Mouse (Mus musculus): ENCODE measurements around the gene Rec114. TPM values are rescaled to one million over a fixed set of nuclear protein-coding genes. Genes with fewer than 3 reads are reported as not detected.

The Rec114 gene
- polyA plus RNA-seq, 1 experiment: 6.6 TPM

- H3K27ac ChIP-seq (ENCODE audit: control insufficient read depth, insufficient read depth, low read depth, low read length): no peak overlapping the region
- no peak overlapping the region for H3K4me3 ChIP-seq (ENCODE audit: control insufficient read depth, low read depth, low read length)
- no peaks in the 10 kb centered on the region for H3K4me1 ChIP-seq (ENCODE audit: control insufficient read depth, insufficient read depth, low read length)
- TF ChIP-seq POLR2A (IDR thresholded peaks at IDR 0.05; ENCODE audit: control insufficient read depth, low read depth, low read length): no peak
- TF ChIP-seq CTCF (IDR thresholded peaks at IDR 0.05; ENCODE audit: control insufficient read depth, insufficient read depth, insufficient replicate concordance, low read depth, low read length): no peak
- H3K36me3 ChIP-seq (ENCODE audit: control insufficient read depth, insufficient read depth, low read length): no peaks in the 10 kb centered on the region
- H3K27me3 ChIP-seq (ENCODE audit: control insufficient read depth, insufficient read depth, low read length): no peaks in the 10 kb centered on the region
Observed at GRCm38 (mm10) chr9:58718964-58719363, 24.8 kb downstream of the Rec114 start.

GRCm38 (mm10) chr9:58716886-58717285 is 26.9 kb downstream of the Rec114 start:
- TF ChIP-seq POLR2A (IDR thresholded peaks at IDR 0.05; ENCODE audit: control insufficient read depth, low read depth, low read length): no peak
- no peak for TF ChIP-seq CTCF (IDR thresholded peaks at IDR 0.05; ENCODE audit: control insufficient read depth, insufficient read depth, insufficient replicate concordance, low read depth, low read length)
- no peak overlapping the region for H3K27ac ChIP-seq (ENCODE audit: control insufficient read depth, insufficient read depth, low read depth, low read length)
- H3K4me1 ChIP-seq (ENCODE audit: control insufficient read depth, insufficient read depth, low read length): no peaks in the 10 kb centered on the region

GRCm38 (mm10) chr9:58710642-58711041 is 33.1 kb downstream of the Rec114 start:
- H3K36me3 ChIP-seq (ENCODE audit: control insufficient read depth, insufficient read depth, low read length): no peaks in the 10 kb centered on the region
- H3K4me3 ChIP-seq (ENCODE audit: control insufficient read depth, low read depth, low read length): no peak overlapping the region
- no peaks in the 10 kb centered on the region for H3K4me1 ChIP-seq (ENCODE audit: control insufficient read depth, insufficient read depth, low read length)
- H3K27me3 ChIP-seq (ENCODE audit: control insufficient read depth, insufficient read depth, low read length): no peaks in the 10 kb centered on the region
- no peak overlapping the region for H3K27ac ChIP-seq (ENCODE audit: control insufficient read depth, insufficient read depth, low read depth, low read length)
- TF ChIP-seq POLR2A (IDR thresholded peaks at IDR 0.05; ENCODE audit: control insufficient read depth, low read depth, low read length) (no peak), CTCF (IDR thresholded peaks at IDR 0.05; ENCODE audit: control insufficient read depth, insufficient read depth, insufficient replicate concordance, low read depth, low read length) (no peak)

More at GRCm38 (mm10) chr9:58716886-58717285, 26.9 kb downstream of the Rec114 start:
- Histone ChIP-seq H3K27me3 (ENCODE audit: control insufficient read depth, insufficient read depth, low read length) (no peaks in the 10 kb centered on the region), H3K4me3 (ENCODE audit: control insufficient read depth, low read depth, low read length) (no peak overlapping the region), H3K36me3 (ENCODE audit: control insufficient read depth, insufficient read depth, low read length) (no peaks in the 10 kb centered on the region)

- H3K36me3 ChIP-seq (ENCODE audit: control insufficient read depth, insufficient read depth, low read length): no peaks in the 10 kb centered on the region
- H3K27me3 ChIP-seq (ENCODE audit: control insufficient read depth, insufficient read depth, low read length): no peaks in the 10 kb centered on the region
- H3K27ac ChIP-seq (ENCODE audit: control insufficient read depth, insufficient read depth, low read depth, low read length): no peak overlapping the region
- no peak overlapping the region for H3K4me3 ChIP-seq (ENCODE audit: control insufficient read depth, low read depth, low read length)
- TF ChIP-seq POLR2A (IDR thresholded peaks at IDR 0.05; ENCODE audit: control insufficient read depth, low read depth, low read length) (no peak), CTCF (IDR thresholded peaks at IDR 0.05; ENCODE audit: control insufficient read depth, insufficient read depth, insufficient replicate concordance, low read depth, low read length) (peak; percentile 80; the same call in 1 of the 2 replicates)
- H3K4me1 ChIP-seq (ENCODE audit: control insufficient read depth, insufficient read depth, low read length): no peaks in the 10 kb centered on the region
Observed at GRCm38 (mm10) chr9:58709939-58710338, 33.8 kb downstream of the Rec114 start.

GRCm38 (mm10) chr9:58707796-58708195 is 36.0 kb downstream of the Rec114 start:
- Histone ChIP-seq H3K4me1 (ENCODE audit: control insufficient read depth, insufficient read depth, low read length) (no peaks in the 10 kb centered on the region), H3K27me3 (ENCODE audit: control insufficient read depth, insufficient read depth, low read length) (no peaks in the 10 kb centered on the region), H3K36me3 (ENCODE audit: control insufficient read depth, insufficient read depth, low read length) (no peaks in the 10 kb centered on the region), H3K4me3 (ENCODE audit: control insufficient read depth, low read depth, low read length) (no peak overlapping the region), H3K27ac (ENCODE audit: control insufficient read depth, insufficient read depth, low read depth, low read length) (no peak overlapping the region)
- no peak for TF ChIP-seq CTCF (IDR thresholded peaks at IDR 0.05; ENCODE audit: control insufficient read depth, insufficient read depth, insufficient replicate concordance, low read depth, low read length)
- no peak for TF ChIP-seq POLR2A (IDR thresholded peaks at IDR 0.05; ENCODE audit: control insufficient read depth, low read depth, low read length)

GRCm38 (mm10) chr9:58706024-58706423 is 37.7 kb downstream of the Rec114 start:
- Histone ChIP-seq H3K4me1 (ENCODE audit: control insufficient read depth, insufficient read depth, low read length) (no peaks in the 10 kb centered on the region), H3K36me3 (ENCODE audit: control insufficient read depth, insufficient read depth, low read length) (no peaks in the 10 kb centered on the region), H3K27me3 (ENCODE audit: control insufficient read depth, insufficient read depth, low read length) (no peaks in the 10 kb centered on the region), H3K4me3 (ENCODE audit: control insufficient read depth, low read depth, low read length) (no peak overlapping the region), H3K27ac (ENCODE audit: control insufficient read depth, insufficient read depth, low read depth, low read length) (no peak overlapping the region)
- TF ChIP-seq POLR2A (IDR thresholded peaks at IDR 0.05; ENCODE audit: control insufficient read depth, low read depth, low read length) (no peak), CTCF (IDR thresholded peaks at IDR 0.05; ENCODE audit: control insufficient read depth, insufficient read depth, insufficient replicate concordance, low read depth, low read length) (no peak)

- Histone ChIP-seq H3K27me3 (ENCODE audit: control insufficient read depth, insufficient read depth, low read length) (no peaks in the 10 kb centered on the region), H3K4me1 (ENCODE audit: control insufficient read depth, insufficient read depth, low read length) (no peaks in the 10 kb centered on the region), H3K4me3 (ENCODE audit: control insufficient read depth, low read depth, low read length) (no peak overlapping the region), H3K27ac (ENCODE audit: control insufficient read depth, insufficient read depth, low read depth, low read length) (no peak overlapping the region), H3K36me3 (ENCODE audit: control insufficient read depth, insufficient read depth, low read length) (no peaks in the 10 kb centered on the region)
- TF ChIP-seq CTCF (IDR thresholded peaks at IDR 0.05; ENCODE audit: control insufficient read depth, insufficient read depth, insufficient replicate concordance, low read depth, low read length) (no peak), POLR2A (IDR thresholded peaks at IDR 0.05; ENCODE audit: control insufficient read depth, low read depth, low read length) (no peak)
Observed at GRCm38 (mm10) chr9:58703766-58704165, 40.0 kb downstream of the Rec114 start.

- no peaks in the 10 kb centered on the region for H3K36me3 ChIP-seq (ENCODE audit: control insufficient read depth, insufficient read depth, low read length)
- no peaks in the 10 kb centered on the region for H3K27me3 ChIP-seq (ENCODE audit: control insufficient read depth, insufficient read depth, low read length)
- no peaks in the 10 kb centered on the region for H3K4me1 ChIP-seq (ENCODE audit: control insufficient read depth, insufficient read depth, low read length)
- no peak overlapping the region for H3K4me3 ChIP-seq (ENCODE audit: control insufficient read depth, low read depth, low read length)
- no peak overlapping the region for H3K27ac ChIP-seq (ENCODE audit: control insufficient read depth, insufficient read depth, low read depth, low read length)
- TF ChIP-seq CTCF (IDR thresholded peaks at IDR 0.05; ENCODE audit: control insufficient read depth, insufficient read depth, insufficient replicate concordance, low read depth, low read length) (no peak), POLR2A (IDR thresholded peaks at IDR 0.05; ENCODE audit: control insufficient read depth, low read depth, low read length) (no peak)
Observed at GRCm38 (mm10) chr9:58701751-58702150, 42.0 kb downstream of the Rec114 start.
